Mouse (Mus musculus) ES-E14 (cell line): ENCODE results near the gene Pcnx4. TPM values are rescaled to one million over a fixed set of nuclear protein-coding genes. Genes with fewer than 3 reads are reported as not detected.

Source experiments
- DNase-seq: peaks from one replicate; pipeline ENCODE4 v3.0.0-alpha.2; 2013; ENCODE audit warnings: low read depth, low spot score
- H3K27ac ChIP-seq: 2 replicates; pipeline ENCODE4 v1.5.1; 2012; ENCODE audit warnings: low read depth, mild to moderate bottlenecking, low read length, moderate library complexity, mixed read lengths; ENCODE audit not compliant: poor library complexity, insufficient read depth, severe bottlenecking
- H3K36me3 ChIP-seq: 2 replicates; pipeline ENCODE4 v1.6.1; 2012; ENCODE audit warnings: mild to moderate bottlenecking, low read length, moderate library complexity, mixed read lengths; ENCODE audit not compliant: control insufficient read depth, poor library complexity, insufficient read depth, severe bottlenecking
- H3K4me1 ChIP-seq, 2 experiments: fragments of 150-350 bp in 1 of 2; sonication (generic) in 1 of 2; 2 replicates each; pipeline ENCODE4 v1.6.1; 2012; ENCODE audit warnings: low read length in 2 of 2, mild to moderate bottlenecking in 1 of 2, mixed read lengths in 1 of 2; ENCODE audit not compliant: control insufficient read depth in 2 of 2, insufficient read depth in 2 of 2, poor library complexity in 1 of 2
- H3K4me3 ChIP-seq, 2 experiments: fragments of 150-350 bp in 1 of 2; sonication (generic) in 1 of 2; 2 replicates each; pipeline ENCODE4 v1.5.1; 2012; ENCODE audit warnings: low read length in 2 of 2, low read depth in 1 of 2, mild to moderate bottlenecking in 1 of 2, mixed read lengths in 1 of 2; ENCODE audit not compliant: insufficient read depth in 1 of 2, poor library complexity in 1 of 2, severe bottlenecking in 1 of 2
- H3K9ac ChIP-seq: 2 replicates; pipeline ENCODE4 v1.6.1; 2012; ENCODE audit warnings: low read depth, mild to moderate bottlenecking, low read length, mixed read lengths; ENCODE audit not compliant: poor library complexity, insufficient read depth, severe bottlenecking
- H3K9me3 ChIP-seq: fragments of 150-350 bp; sonication (generic); 2 replicates; pipeline ENCODE4 v1.6.1; 2012; ENCODE audit warnings: low read depth, mild to moderate bottlenecking, low read length; ENCODE audit not compliant: control insufficient read depth, insufficient read depth
- CHD2 ChIP-seq: IDR thresholded peaks from 2 replicates; pipeline ENCODE4 v1.6.1; 2014; ENCODE audit warnings: mild to moderate bottlenecking, low read depth, low read length, inconsistent platforms
- HCFC1 ChIP-seq: IDR thresholded peaks from 2 replicates; pipeline ENCODE4 v1.6.1; 2012; ENCODE audit warnings: low read length, inconsistent platforms, borderline replicate concordance; ENCODE audit not compliant: insufficient read depth
- MAFK ChIP-seq: IDR thresholded peaks from 2 replicates; pipeline ENCODE4 v1.6.1; 2014; ENCODE audit warnings: mild to moderate bottlenecking, low read depth, low read length, inconsistent platforms; ENCODE audit not compliant: insufficient read depth
- ZC3H11A ChIP-seq: IDR thresholded peaks from 2 replicates; pipeline ENCODE4 v1.6.1; 2012; ENCODE audit warnings: low read depth, mild to moderate bottlenecking, inconsistent platforms, low read length, borderline replicate concordance
- ZNF384 ChIP-seq: IDR thresholded peaks from 2 replicates; pipeline ENCODE4 v1.6.1; 2012; ENCODE audit warnings: low read depth, low read length, inconsistent platforms
- in situ Hi-C, 2 experiments: fragments of 600-800 bp; cut with MboI; formaldehyde crosslinking; loops; one replicate each; pipeline ENCODE4 v1.15.1; 2025; ENCODE audit warnings: low sequenced_read_pairs in 2 of 2, inconsistent platforms in 1 of 2; ENCODE audit not compliant: unreplicated experiment in 2 of 2
- total RNA-seq: library from RNA; depleted of rRNA; stranded (reverse); fragments of 300-350 nt; gene quantifications from 2 replicates; pipeline ENCODE4 v1.2.3, GENCODE M21; 2012

Pcnx4 gene
- total RNA-seq, 1 experiment: 11.1 TPM

DNA sequence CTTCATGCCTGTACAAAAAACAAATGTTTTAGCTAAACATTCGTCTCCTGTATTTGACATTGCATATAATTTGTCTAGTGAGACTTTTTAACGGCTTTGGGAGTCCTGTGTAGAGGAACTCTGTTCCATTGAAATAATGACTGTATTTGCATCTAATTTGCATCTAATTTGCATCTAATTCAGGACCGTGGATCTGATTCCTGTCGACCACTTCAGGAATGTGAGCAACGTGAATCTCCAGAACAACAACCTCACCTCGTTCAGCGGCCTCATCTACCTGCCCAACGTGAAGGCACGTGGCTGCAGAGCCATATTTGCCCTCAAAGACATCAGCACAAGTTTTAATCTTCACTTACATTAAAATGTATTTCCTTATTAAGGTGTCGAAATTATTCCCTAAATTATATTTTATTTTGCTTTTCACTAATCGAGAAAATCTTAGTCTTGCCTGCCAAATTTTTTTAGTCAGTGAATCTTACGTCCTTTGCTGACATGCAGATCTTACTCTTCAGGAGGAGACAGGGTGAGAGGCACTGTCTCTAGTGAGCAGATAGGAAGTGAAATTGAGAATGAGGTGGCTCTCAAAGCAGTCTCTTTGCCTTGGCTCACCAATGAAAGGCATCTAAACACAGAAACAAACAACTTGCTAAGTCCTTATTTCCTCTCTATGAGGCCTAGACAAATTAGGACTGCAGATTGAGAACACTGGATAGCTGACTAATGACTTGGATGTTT lies 39.1 kb upstream of the Pcnx4 start:
- Histone ChIP-seq H3K36me3 (no peaks in the 10 kb centered on the region), H3K27ac (no peak overlapping the region)

GRCm38 (mm10) chr12:72509606-72510005 lies 26.6 kb upstream of the Pcnx4 start:
- no peak for DNase-seq
- Histone ChIP-seq H3K4me1 (no peaks in the 10 kb centered on the region), H3K9me3 (no peaks in the 10 kb centered on the region), H3K36me3 (no peaks in the 10 kb centered on the region), H3K9ac (no peak overlapping the region), H3K4me3 (no peak overlapping the region), H3K27ac (no peak overlapping the region)
- TF ChIP-seq ZC3H11A: no peak
- no peak for TF ChIP-seq ZNF384
- no peak for TF ChIP-seq CHD2
- TF ChIP-seq MAFK: no peak
- no peak for TF ChIP-seq HCFC1
- in situ Hi-C loops: no loop called here

More for the DNA sequence above, 39.1 kb upstream of the Pcnx4 start:
- Histone ChIP-seq H3K9me3 (no peaks in the 10 kb centered on the region), H3K9ac (no peak overlapping the region), H3K4me3 (no peak overlapping the region), H3K4me1 (no peaks in the 10 kb centered on the region)
- no peak for DNase-seq
- TF ChIP-seq ZNF384: no peak
- no peak for TF ChIP-seq ZC3H11A
- no peak for TF ChIP-seq CHD2
- no peak for TF ChIP-seq HCFC1
- TF ChIP-seq MAFK: no peak
- in situ Hi-C loops: no loop called here

GRCm38 (mm10) chr12:72515446-72515845 lies 20.7 kb upstream of the Pcnx4 start:
- in situ Hi-C loops: no loop called here
- Histone ChIP-seq H3K9me3 (no peaks in the 10 kb centered on the region), H3K36me3 (no peaks in the 10 kb centered on the region), H3K27ac (no peak overlapping the region), H3K4me3 (no peak overlapping the region), H3K4me1 (no peaks in the 10 kb centered on the region), H3K9ac (no peak overlapping the region)
- no peak for TF ChIP-seq HCFC1
- no peak for TF ChIP-seq CHD2
- no peak for TF ChIP-seq MAFK
- TF ChIP-seq ZNF384: no peak
- 0 out of 2 replicates have a peak, but pooled peaks have one; percentile 34 for TF ChIP-seq ZC3H11A
- DNase-seq: no peak

DNA sequence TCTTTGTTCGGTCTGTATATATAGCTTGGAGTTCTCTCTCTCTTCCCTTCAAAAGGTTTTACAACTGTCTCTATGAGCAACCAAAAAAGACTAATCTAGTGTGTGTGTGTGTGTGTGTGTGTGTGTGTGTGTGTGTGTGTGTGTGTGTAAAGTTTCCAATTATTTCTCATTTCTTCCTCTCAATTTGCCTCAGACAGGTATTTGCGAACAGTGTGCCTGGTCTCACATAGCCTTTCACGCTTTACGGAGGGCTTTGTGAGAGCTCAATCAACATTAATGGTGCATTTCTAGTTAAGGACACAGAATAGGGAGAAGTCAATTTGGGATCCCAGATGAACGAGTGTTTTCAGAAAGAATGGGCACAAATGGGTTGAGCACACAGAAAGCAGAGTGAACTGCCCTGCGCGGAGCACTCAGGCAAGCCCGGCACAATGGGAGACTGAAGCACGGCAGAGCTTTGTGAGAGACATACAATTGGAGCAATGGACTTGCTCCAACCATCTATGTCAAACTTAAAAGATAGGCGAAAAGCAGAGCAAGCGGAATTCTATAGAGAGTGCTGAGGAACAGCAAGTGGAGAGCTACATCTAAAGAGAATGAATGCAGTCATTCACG lies 18.0 kb upstream of the Pcnx4 start:
- no peaks in the 10 kb centered on the region for H3K4me1 ChIP-seq
- no peaks in the 10 kb centered on the region for H3K9me3 ChIP-seq
- H3K4me3 ChIP-seq: no peak overlapping the region
- TF ChIP-seq ZNF384 (no peak), MAFK (no peak), CHD2 (no peak), HCFC1 (no peak), ZC3H11A (no peak)
- in situ Hi-C loops: no loop called here
- H3K36me3 ChIP-seq: no peaks in the 10 kb centered on the region
- H3K27ac ChIP-seq: no peak overlapping the region
- no peak overlapping the region for H3K9ac ChIP-seq
- DNase-seq: no peak
